Mouse (Mus musculus): Measurements from ENCODE around the gene Cldn5. TPM values are rescaled to one million over a fixed set of nuclear protein-coding genes. Genes with fewer than 3 reads are reported as not detected.

The Cldn5 gene
- total RNA-seq (2021): 10 to 100 TPM; 42.0 to 47.4 TPM

DNA sequence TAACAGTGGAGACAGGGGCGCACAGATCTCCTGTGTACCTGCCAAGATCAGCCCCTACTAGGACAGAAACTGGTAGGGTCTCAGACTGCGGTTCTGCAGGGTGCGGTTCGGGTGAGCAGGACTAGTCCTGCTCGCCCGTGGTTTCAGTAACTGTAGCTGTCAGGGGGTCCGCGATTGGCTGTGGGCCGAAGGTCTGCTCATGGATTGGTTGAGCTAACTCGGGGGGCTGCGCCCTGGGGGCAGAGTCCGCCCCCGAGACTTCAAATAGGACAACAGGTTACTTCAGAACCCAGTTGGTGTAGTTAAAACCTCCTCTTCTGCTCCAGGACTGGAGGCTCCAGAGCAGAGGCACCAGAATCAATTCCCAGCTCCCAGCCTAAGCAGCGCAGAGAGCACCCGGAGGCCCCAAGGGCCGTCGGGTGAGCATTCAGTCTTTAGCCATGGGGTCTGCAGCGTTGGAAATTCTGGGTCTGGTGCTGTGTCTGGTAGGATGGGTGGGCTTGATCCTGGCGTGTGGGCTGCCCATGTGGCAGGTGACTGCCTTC lies at the start of gene Cldn5:
Cldn5 (plus strand) TSS at position 292 of the 545 bp plus-strand sequence.
- DNase-seq: no peak

GRCm38 (mm10) chr16:18727536-18728499 lies 48.8 kb upstream of the Cldn5 start:
- no peak for DNase-seq

- no peak for DNase-seq
Observed at GRCm38 (mm10) chr16:18729185-18729584, 47.5 kb upstream of the Cldn5 start.

GRCm38 (mm10) chr16:18730640-18731039 lies 46.0 kb upstream of the Cldn5 start:
- no peak for DNase-seq

DNA sequence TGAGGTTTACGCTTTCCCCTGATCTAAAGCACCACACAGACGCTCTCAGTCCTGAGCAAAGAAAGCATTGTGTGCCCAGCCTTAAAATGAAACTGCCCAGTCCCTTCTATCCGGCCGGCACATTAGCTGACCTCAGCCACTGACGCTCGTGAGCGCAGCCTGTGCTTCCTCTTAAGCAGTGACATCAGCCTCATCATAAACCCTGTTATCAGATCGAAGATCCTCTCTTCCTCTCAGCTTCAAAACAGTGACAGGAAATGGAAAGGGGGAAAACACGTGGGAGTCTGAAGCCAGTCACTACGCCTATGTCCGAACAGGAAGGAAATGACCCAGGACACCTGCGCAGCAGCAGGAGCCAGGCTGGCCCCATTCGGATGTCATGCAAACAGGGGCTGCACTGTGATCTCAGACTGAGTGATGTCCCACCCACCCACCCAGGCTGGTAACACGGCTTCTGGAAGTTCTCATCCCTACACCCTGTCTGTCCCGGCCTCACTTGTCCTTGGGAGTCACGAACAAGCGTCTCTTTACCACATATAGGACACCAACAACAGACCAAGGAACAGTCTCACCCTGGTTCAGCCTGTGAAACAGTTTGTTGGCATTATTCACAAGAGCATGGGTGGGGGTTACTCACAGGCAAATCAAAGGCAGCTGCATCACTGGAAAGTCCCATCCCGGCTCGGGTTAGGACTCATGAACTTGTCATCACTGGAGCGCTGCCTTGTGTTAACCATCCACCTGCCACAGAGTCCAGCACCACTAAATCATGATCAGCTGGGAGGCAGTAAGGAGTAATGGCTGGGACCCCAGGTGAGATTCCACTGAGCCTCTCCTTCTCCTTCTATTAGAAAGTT lies 43.3 kb upstream of the Cldn5 start:
- no peak for DNase-seq

- DNase-seq: no peak
Observed at GRCm38 (mm10) chr16:18738303-18738702, 38.3 kb upstream of the Cldn5 start.

DNA sequence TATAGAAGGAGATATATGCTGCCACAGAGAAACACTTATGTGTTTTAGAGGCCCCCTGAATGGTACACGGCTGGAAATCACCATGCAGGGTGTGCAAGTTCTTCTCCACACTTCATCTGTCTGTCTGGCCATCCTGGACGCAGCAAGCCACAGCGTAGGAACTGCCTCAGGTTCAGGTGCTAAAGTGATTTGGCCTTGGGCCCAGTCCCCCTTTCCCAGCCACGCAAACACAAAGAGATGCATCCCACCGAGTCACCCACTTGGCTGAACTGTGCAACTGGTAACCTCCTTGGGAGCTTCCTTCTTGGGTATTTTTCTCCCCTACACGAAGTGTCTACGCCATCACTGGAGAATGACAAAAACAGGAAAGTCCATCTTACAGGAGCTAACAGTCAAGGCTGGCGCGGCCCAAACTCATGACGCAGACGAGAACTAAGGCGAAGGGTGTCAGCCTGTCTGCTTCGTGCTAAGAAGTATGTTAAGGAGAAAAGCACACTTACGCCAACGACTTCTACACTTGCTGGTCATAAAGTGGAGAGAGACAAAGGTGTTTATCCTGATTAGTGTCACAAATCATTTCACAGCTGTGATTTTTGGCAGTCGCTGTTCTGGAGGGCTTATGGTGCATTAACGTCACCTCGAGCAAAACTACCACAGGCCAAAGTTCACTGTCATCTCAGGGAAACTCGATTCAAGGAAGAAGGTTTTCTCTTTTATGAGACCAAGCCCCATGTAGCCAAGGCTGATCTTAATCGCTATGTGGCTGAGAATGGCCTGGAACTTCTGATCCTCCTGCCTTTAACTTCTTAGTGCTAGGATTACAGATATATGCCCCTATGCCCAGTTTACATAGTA lies 30.2 kb upstream of the Cldn5 start:
- no peak for DNase-seq

DNA sequence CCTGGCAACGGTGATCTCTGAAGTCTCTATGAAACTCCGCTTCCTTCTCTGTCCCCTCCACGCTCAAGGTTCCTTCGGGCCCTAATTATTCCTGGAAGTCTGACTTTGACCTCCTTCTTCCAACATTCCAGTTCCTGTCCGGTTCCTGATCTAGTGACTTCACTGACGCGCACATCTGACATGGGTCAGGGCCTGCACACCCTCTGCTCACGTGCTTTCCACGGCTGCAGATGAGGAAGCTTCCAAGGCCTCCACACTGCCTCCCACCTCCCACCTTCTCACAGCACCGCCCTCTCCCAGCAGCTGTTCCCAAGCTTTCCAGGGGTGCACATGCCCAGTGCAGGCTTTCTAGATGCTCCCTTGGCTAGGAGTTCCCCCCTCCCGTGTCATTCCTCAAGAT lies 25.5 kb upstream of the Cldn5 start:
- DNase-seq: no peak

- DNase-seq: no peak
Observed at GRCm38 (mm10) chr16:18751885-18752499, 24.7 kb upstream of the Cldn5 start.

DNA sequence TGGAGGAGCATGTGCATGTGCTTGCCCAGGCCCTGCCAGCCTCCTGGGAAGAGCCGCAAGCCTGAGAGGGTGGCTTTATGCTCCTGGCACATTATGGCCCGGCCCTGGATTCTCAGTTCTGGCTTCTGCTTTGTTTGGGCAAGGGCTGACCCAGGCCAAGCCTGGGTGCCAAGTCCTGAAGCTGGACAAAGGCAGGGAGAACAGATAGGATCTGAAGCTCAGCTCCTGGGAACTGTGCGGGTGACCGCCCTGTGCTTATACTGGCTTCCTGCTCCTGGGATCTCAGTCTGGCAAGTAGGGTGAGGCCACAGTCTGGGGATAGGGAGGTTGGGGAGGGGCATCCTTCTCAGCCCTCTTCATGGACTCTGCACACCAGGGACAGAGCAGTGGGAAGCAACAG lies 14.9 kb upstream of the Cldn5 start:
- no peak for DNase-seq

- DNase-seq: no peak
Observed at GRCm38 (mm10) chr16:18762960-18763359, 13.7 kb upstream of the Cldn5 start.

- no peak for DNase-seq
Observed at GRCm38 (mm10) chr16:18766390-18766789, 10.3 kb upstream of the Cldn5 start.

- no peak for DNase-seq
Observed at GRCm38 (mm10) chr16:18769501-18769900, 7.1 kb upstream of the Cldn5 start.

GRCm38 (mm10) chr16:18773936-18774335 lies 2.7 kb upstream of the Cldn5 start:
- DNase-seq: no peak

- DNase-seq: no peak
Observed at GRCm38 (mm10) chr16:18775621-18776555, 759 bp upstream of the Cldn5 start.

GRCm38 (mm10) chr16:18777101-18778080 lies 744 bp downstream of the Cldn5 start:
- no peak for DNase-seq

DNA sequence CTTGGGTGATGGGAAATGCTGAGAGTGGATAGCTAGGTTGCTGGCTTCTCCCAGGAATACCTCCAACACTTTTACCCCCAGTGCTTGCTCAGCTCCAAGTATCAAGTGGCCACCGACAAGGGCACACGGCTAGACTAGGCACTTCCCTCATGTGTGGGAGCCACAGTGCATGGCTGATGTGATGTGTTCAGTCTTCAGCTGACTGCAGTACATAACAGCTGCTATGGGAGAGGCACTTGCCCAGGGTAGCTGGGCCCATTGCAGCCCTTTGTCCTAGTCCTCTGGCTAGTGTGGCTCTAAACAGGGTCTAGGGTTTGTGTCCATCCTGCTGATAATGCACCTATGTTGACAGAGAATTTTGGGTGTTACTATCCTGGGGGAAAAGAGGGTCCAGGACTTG lies 1.8 kb downstream of the Cldn5 start:
- no peak for DNase-seq

- no peak for DNase-seq
Observed at GRCm38 (mm10) chr16:18781810-18782209, 5.2 kb downstream of the Cldn5 start.

GRCm38 (mm10) chr16:18785025-18785424 lies 8.4 kb downstream of the Cldn5 start:
- no peak for DNase-seq
